Mouse (Mus musculus): ENCODE data around the gene Wdr93.

DNA sequence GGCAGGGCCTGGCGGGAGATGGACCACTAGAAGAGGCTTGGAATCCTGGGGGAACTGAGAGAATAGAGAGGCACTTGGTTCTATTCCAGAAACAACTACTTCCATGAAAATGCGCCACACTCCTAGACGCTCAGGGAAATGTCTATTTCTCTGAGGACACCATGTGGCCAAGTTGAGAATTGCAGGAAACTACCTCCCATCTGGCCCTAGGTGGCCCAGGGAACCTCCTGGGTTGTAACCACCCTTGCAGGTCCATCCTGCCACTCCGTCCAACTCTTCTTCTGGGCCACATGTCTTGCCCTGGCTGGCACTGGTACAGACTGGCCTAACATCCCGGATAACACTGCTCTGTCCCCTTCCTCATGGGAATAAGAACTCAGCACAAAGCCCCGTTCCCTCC is 43.3 kb downstream of the Wdr93 start:
- TF ChIP-seq CTCF (IDR thresholded peaks at IDR 0.05; ENCODE audit: control insufficient read depth, insufficient read depth, low read length) (peak; percentile 54), POLR2A (IDR thresholded peaks at IDR 0.05; ENCODE audit: borderline replicate concordance, control insufficient read depth, low read depth, low read length) (no peak)

Measured in bone marrow, adult 2 months (tissue).